In the genomic region with DNA sequence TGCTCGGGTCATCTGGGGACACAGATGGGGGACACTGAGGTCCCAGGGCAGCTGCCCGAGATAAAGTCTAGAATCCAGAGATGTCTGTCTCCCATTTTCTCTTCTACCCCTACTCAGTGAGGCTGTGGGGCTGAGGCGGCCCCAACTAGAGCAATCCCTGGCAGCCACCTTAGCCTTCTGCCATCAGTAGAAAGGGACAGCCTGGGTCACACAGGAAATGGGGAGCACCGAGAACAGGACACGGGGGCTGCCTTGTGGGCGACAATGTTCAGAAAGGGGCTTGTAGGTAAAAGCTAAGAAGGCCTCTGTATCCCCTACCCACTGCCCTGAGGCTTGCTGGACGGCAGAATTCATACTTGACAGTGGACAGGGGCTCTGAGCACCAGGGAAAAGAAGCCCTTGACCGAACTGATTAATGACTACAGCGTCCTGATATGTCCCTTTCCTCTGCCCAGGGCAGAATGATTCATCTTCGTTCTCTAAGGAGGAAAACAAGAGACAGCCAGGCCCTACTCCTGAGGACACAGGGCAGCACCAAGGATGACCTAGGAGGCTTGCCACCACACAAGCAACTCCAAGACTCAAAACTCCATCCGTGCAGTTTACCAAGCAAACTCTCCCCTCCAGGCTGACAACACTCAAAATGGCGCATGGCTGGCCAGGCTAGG, we compare ENCODE assay signal across 14 mouse cellular contexts. TPM values are rescaled to one million over a fixed set of nuclear protein-coding genes. Genes with fewer than 3 reads are reported as not detected.
DNase-seq lines count a peak whose midpoint lies in the region; ATAC-seq and TF ChIP-seq lines count a peak whose summit lies in the region.
"Had no signal": no experiment of that assay in that cellular context is flagged by ENCODE, and none has a peak within 500 bp of the region (broad histone marks: within the 10 kb centered on the region; RNA-seq: fewer than 3 reads in every experiment).

No protein-coding gene starts in this region.

- H3K27me3 ChIP-seq in heart, embryonic 15.5 days: no peaks in the 10 kb centered on the region
- H3K27me3 ChIP-seq in lung, postnatal 0 days (replicated peaks; ENCODE audit: insufficient read depth, low read length): no peaks in the 10 kb centered on the region

- H3K4me3 ChIP-seq in heart, embryonic 15.5 days: no peak overlapping the region
- H3K4me3 ChIP-seq in lung, postnatal 0 days (ENCODE audit: low read depth, low read length): no peak overlapping the region
- no peak overlapping the region for H3K4me3 ChIP-seq in brown adipose tissue, adult 24 weeks (ENCODE audit: insufficient read depth, low read depth, low read length)

- 71% methylated on average over 12 of the region's 12 CpGs for WGBS in heart, embryonic 15.5 days
- WGBS in lung, postnatal 0 days: 76% methylated on average over 11 of the region's 12 CpGs

- TF ChIP-seq EP300 in lung, postnatal 0 days (IDR thresholded peaks at IDR 0.05): no peak

- no peak overlapping the region for H3K4me2 ChIP-seq in heart, embryonic 15.5 days
- H3K4me2 ChIP-seq in lung, postnatal 0 days (replicated peaks; ENCODE audit: low read depth, low read length): no peak overlapping the region

- peaks cover 23% of the 10 kb centered on the region; the same call in 1 of the 2 replicates for H3K36me3 ChIP-seq in heart, embryonic 15.5 days
- H3K36me3 ChIP-seq in lung, postnatal 0 days (ENCODE audit: insufficient read depth, low read length): peaks cover 11% of the 10 kb centered on the region; the same call in 1 of the 2 replicates

- no peak for ATAC-seq in heart, embryonic 15.5 days (replicated peaks; ENCODE audit: insufficient number of reproducible peaks, insufficient read depth, low FRiP score, low read depth)
- ATAC-seq in lung, postnatal 0 days: no peak
- ATAC-seq: forebrain, embryonic 16.5 days had no signal

- H3K4me1 ChIP-seq in heart, embryonic 15.5 days (replicated peaks): peaks cover 89% of the 10 kb centered on the region
- H3K4me1 ChIP-seq in lung, postnatal 0 days (ENCODE audit: insufficient read depth, low read depth, low read length): peaks cover 46% of the 10 kb centered on the region
- H3K4me1 ChIP-seq in brown adipose tissue, adult 24 weeks (ENCODE audit: control insufficient read depth, insufficient read depth, insufficient read length, low read length): peaks cover 56% of the 10 kb centered on the region

- TF ChIP-seq CTCF in lung, postnatal 0 days (IDR thresholded peaks at IDR 0.05): no peak

- peak; percentile 81 for DNase-seq in adrenal gland, adult 2 months
- DNase-seq in adrenal gland, postnatal 4 days (ENCODE audit: low spot score in 2 of 2): no peak
- DNase-seq in heart, postnatal 4 days: no peak
- DNase-seq in lung, postnatal 0 days (ENCODE audit: low spot score): no peak
- DNase-seq in lung, postnatal 10 days: no peak
- no peak for DNase-seq in ovary, postnatal 14 days (ENCODE audit: low spot score)
- DNase-seq: cerebellum, adult 2 months; gastrocnemius, postnatal 25 days; kidney, adult 18-20 months; layer of hippocampus, adult 9-11 months had no signal

- no peaks in the 10 kb centered on the region for H3K9me3 ChIP-seq in heart, embryonic 15.5 days (replicated peaks)
- no peaks in the 10 kb centered on the region for H3K9me3 ChIP-seq in lung, postnatal 0 days (ENCODE audit: low read length)

- H3K27ac ChIP-seq in heart, embryonic 15.5 days: peak overlapping the region; percentile 94
- H3K27ac ChIP-seq in lung, postnatal 0 days (ENCODE audit: low read length): peak overlapping the region; percentile 44; the same call in 1 of the 2 replicates
- peak overlapping the region; percentile 58 for H3K27ac ChIP-seq in brown adipose tissue, adult 24 weeks (replicated peaks; ENCODE audit: low read depth, low read length)
- H3K27ac ChIP-seq: liver, embryonic 14.5 days had no signal

- no peak overlapping the region for H3K9ac ChIP-seq in heart, embryonic 15.5 days
- no peak overlapping the region for H3K9ac ChIP-seq in lung, postnatal 0 days (replicated peaks; ENCODE audit: low read depth)
- H3K9ac ChIP-seq: liver, embryonic 14.5 days had no signal

RNA-seq across cellular contexts. Expression of a gene that starts 17.7 kb away (rescaled TPM):
- 10 to 100 TPM; 74.6 to 87.7 TPM for total RNA-seq in adrenal gland, adult 2 months (2021)
- 59.2 and 65.3 TPM in 2 replicates for polyA plus RNA-seq in adrenal gland, adult 2 months (2012; rRNA removed)
- total RNA-seq in adrenal gland, postnatal 4 days (2021): 100 to 1,000 TPM; 108 to 111 TPM
- 74.9 and 81.9 TPM in 2 replicates for polyA plus RNA-seq in heart, embryonic 15.5 days (2015; fragmentation: Nextera tagmentation; extraction: Ambion mirVana)
- total RNA-seq in heart, postnatal 4 days (2021): 100 to 1,000 TPM in 1 of 2 experiments, 10 to 100 TPM in 1; 99.6 to 108 TPM
- polyA plus RNA-seq in lung, postnatal 0 days (2015; fragmentation: Nextera tagmentation; extraction: Ambion mirVana): 67.2 and 72.4 TPM in 2 replicates
- polyA plus RNA-seq in brown adipose tissue, adult 24 weeks (2012; ENCODE audit: insufficient read depth, insufficient read length, missing spikeins): 17.4 and 24.8 TPM in 2 replicates

RNA-seq across cellular contexts. Expression of a gene that starts 34.3 kb away (rescaled TPM):
- 10 to 100 TPM; 61.5 to 66.3 TPM for total RNA-seq in adrenal gland, adult 2 months (2021)
- 255 and 262 TPM in 2 replicates for polyA plus RNA-seq in adrenal gland, adult 2 months (2012; rRNA removed)
- 10 to 100 TPM; 45.7 to 47.4 TPM for total RNA-seq in adrenal gland, postnatal 4 days (2021)
- 58.3 and 83.8 TPM in 2 replicates for polyA plus RNA-seq in heart, embryonic 15.5 days (2015; fragmentation: Nextera tagmentation; extraction: Ambion mirVana)
- total RNA-seq in heart, postnatal 4 days (2021): 10 to 100 TPM; 68.1 to 73.4 TPM
- 55.3 and 56.7 TPM in 2 replicates for polyA plus RNA-seq in lung, postnatal 0 days (2015; fragmentation: Nextera tagmentation; extraction: Ambion mirVana)
- 60.3 and 71.0 TPM in 2 replicates for polyA plus RNA-seq in brown adipose tissue, adult 24 weeks (2012; ENCODE audit: insufficient read depth, insufficient read length, missing spikeins)

Comparison
In these comparisons a context has a peak if more than half of its experiments do, and no peak if none do; other contexts are left out.
1. H3K27ac ChIP-seq: peak in every context shown above with its lines; median percentile 94 in heart, embryonic 15.5 days; 58 in brown adipose tissue, adult 24 weeks; 44 in lung, postnatal 0 days.